Mouse (Mus musculus) stomach, postnatal 0 days (tissue): ENCODE measurements around the gene Gm5617. TPM values are rescaled to one million over a fixed set of nuclear protein-coding genes. Genes with fewer than 3 reads are reported as not detected.
A peak's percentile ranks its signal among the peaks of the same experiment; 100 is the strongest.

Source experiments
- ATAC-seq: fragments of 200-750 bp; cut with Nextera tagmentation; 2 replicates; pipeline ENCODE4 v1.8.0; 2017; ENCODE audit not compliant: low FRiP score, low TSS enrichment
- DNase-seq: peaks from one replicate; pipeline ENCODE4 v3.0.0-alpha.2; 2016; ENCODE audit warnings: low spot score
- H3K27ac ChIP-seq: fragments of 300-500 bp; sonication (generic); replicated peaks from 2 replicates; pipeline ENCODE4 v1.5.1; 2014; ENCODE audit warnings: mild to moderate bottlenecking, control low read depth
- H3K27me3 ChIP-seq: fragments of 300-500 bp; sonication (generic); 2 replicates; pipeline ENCODE4 v1.6.1; 2014; ENCODE audit warnings: low read length; ENCODE audit not compliant: control insufficient read depth, insufficient read depth
- H3K36me3 ChIP-seq: fragments of 300-500 bp; sonication (generic); 2 replicates; pipeline ENCODE4 v1.6.1; 2014; ENCODE audit warnings: low read length, mixed read lengths; ENCODE audit not compliant: control insufficient read depth, insufficient read depth
- H3K4me1 ChIP-seq: fragments of 300-500 bp; sonication (generic); replicated peaks from 2 replicates; pipeline ENCODE4 v1.6.1; 2014; ENCODE audit warnings: antibody characterized with exemption; ENCODE audit not compliant: control insufficient read depth, insufficient read depth
- H3K4me2 ChIP-seq: fragments of 300-500 bp; sonication (generic); replicated peaks from 2 replicates; pipeline ENCODE4 v1.6.1; 2014; ENCODE audit warnings: low read depth, mild to moderate bottlenecking, control low read depth, moderate library complexity
- H3K4me3 ChIP-seq: fragments of 300-500 bp; sonication (generic); 2 replicates; pipeline ENCODE4 v1.5.1; 2014; ENCODE audit warnings: low read depth, low read length, control low read depth
- H3K9ac ChIP-seq: fragments of 300-500 bp; sonication (generic); 2 replicates; pipeline ENCODE4 v1.6.1; 2014; ENCODE audit warnings: mild to moderate bottlenecking, low read length, control low read depth, mixed read lengths
- H3K9me3 ChIP-seq: fragments of 300-500 bp; sonication (generic); 2 replicates; pipeline ENCODE4 v1.6.1; 2016; ENCODE audit warnings: low read length; ENCODE audit not compliant: control insufficient read depth
- CTCF ChIP-seq: IDR thresholded peaks from 2 replicates; pipeline ENCODE4 v1.5.1; 2016; ENCODE audit warnings: antibody characterized with exemption, low read depth, mild to moderate bottlenecking, moderate library complexity
- EP300 ChIP-seq: optimal IDR thresholded peaks from 2 replicates; pipeline ENCODE3; 2016; ENCODE audit warnings: antibody characterized with exemption
- WGBS: fragments of 180-500 bp; shearing (Covaris S2); extraction: QIAGEN DNeasy Blood & Tissue Kit; methylation state at CpG from one replicate; pipeline ENCODE4 v1.1.7; 2014; 5-methylcytosine and 5-hydroxymethylcytosine counted together
- polyA plus RNA-seq: library from polyadenylated mRNA; unstranded; fragments of >200 nt; fragmentation: Nextera tagmentation; extraction: Ambion mirVana; gene quantifications from 2 replicates; pipeline ENCODE4 v1.2.1, GENCODE M21; 2015

Gm5617 gene
- 49.6 and 50.4 TPM in 2 replicates for polyA plus RNA-seq

DNA sequence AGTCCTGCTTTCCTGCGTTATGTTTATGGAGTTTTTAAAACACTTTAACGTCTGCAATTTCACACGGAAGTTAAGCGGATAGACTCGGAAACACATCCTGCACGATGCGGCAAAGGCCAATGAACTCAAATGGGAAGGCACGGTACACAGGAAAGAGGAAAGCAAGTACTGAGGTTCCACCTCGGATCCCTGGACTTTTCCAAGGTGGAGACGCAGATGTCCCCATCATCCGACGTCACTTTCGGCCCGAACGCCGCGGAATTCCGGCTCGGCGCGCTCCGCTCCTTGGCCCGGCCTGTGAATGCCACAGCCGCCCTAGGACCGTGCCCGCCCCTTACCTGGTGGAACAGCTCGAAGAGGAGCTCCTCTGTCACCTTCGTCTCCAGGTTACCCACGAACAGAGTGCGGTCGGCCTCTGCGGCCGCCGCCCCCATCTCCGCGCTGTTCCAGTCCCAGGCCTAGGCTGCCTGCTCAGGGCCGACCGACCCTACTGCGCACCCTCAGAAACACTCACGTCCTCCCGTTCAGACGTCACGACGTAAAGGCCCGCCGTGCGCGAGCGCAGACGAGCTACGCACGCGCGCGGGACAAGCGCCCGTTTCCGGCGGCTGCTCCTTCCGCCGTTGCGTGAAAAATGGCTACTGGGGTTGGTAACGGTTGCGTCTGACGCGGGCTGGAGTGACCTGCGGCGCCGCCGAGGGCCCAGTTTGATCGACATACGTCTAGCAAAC is at the start of gene Gm5617, which contains the start of gene Rbm7:
Gene Gm5617 (plus strand): TSS at position 626 of the 731 bp plus-strand sequence.
Gene Rbm7 (minus strand): TSS at position 483 of the 731 bp plus-strand sequence.
- Histone ChIP-seq H3K27me3 (no peaks in the 10 kb centered on the region), H3K36me3 (peaks cover 17% of the 10 kb centered on the region), H3K4me2 (peak within 1 kb of the TSS; percentile 80), H3K27ac (peak within 1 kb of the TSS; percentile 91), H3K9ac (peak within 1 kb of the TSS; percentile 94), H3K9me3 (no peaks in the 10 kb centered on the region), H3K4me1 (0 out of 2 replicates have a peak, but pooled peaks cover 3% of the 10 kb centered on the region), H3K4me3 (peak within 1 kb of the TSS; percentile 93)
- under 1% methylated on average over 72 of the region's 72 CpGs for WGBS
- DNase-seq, result peak; percentile 95
- TF ChIP-seq CTCF (no peak), EP300 (no peak)
- ATAC-seq, result peak; percentile 100

DNA sequence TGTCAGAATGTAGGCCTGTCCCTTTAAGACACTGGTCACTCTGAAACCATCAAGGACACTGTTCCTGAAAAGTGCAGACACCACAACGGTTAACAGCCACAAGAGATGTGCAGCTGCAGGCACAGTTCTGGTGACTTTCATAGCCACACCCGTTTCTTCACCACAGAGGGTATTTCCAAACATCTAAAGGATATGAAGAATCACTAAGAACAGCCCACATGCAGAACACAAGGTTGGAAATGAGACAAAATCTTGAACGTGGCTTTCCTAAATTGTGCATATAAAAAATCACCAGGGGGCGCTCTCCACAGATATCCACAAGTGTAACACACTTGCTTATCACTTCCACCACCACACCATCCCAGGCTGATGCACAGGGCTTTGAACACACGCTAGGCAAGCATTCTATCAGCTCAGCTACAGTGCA is 47.4 kb upstream of the Gm5617 start:
- no peaks in the 10 kb centered on the region for H3K9me3 ChIP-seq
- no peaks in the 10 kb centered on the region for H3K36me3 ChIP-seq
- no peak overlapping the region for H3K9ac ChIP-seq
- TF ChIP-seq CTCF (peak; percentile 76), EP300 (no peak)
- H3K4me3 ChIP-seq, result no peak overlapping the region
- H3K4me1 ChIP-seq, result no peaks in the 10 kb centered on the region
- DNase-seq (no peak), ATAC-seq (no peak)
- no peak overlapping the region for H3K27ac ChIP-seq
- H3K4me2 ChIP-seq, result no peak overlapping the region
- H3K27me3 ChIP-seq, result no peaks in the 10 kb centered on the region
- 32% methylated on average over 5 of the region's 5 CpGs for whole genome bisulfite sequencing

DNA sequence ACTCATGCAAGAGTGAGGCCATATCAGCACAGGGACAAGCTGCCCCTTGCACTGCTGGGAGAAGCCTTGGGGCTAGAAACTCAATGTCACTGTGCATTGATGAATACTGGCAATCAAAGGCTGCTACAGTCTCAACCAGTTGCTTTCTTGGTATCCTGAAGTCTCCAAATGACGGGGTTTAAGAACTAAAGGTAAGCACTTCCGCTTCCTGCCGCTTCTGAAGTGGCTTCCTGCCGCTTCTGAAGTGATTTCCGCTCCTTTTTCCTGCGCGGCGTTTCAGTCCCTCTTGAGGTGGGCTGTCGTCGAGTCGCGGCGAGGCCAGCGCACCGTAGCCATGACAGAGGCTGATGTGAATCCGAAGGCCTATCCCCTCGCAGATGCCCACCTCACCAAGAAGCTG is 45.2 kb upstream of the Gm5617 start:
- TF ChIP-seq EP300 (no peak), CTCF (no peak)
- no peak overlapping the region for H3K4me3 ChIP-seq
- H3K9ac ChIP-seq, result no peak overlapping the region
- H3K4me1 ChIP-seq, result no peaks in the 10 kb centered on the region
- H3K9me3 ChIP-seq, result no peaks in the 10 kb centered on the region
- no peaks in the 10 kb centered on the region for H3K36me3 ChIP-seq
- no peak overlapping the region for H3K4me2 ChIP-seq
- H3K27ac ChIP-seq, result no peak overlapping the region
- DNase-seq (no peak), ATAC-seq (no peak)
- no peaks in the 10 kb centered on the region for H3K27me3 ChIP-seq
- WGBS, result 87% methylated on average over 17 of the region's 17 CpGs

DNA sequence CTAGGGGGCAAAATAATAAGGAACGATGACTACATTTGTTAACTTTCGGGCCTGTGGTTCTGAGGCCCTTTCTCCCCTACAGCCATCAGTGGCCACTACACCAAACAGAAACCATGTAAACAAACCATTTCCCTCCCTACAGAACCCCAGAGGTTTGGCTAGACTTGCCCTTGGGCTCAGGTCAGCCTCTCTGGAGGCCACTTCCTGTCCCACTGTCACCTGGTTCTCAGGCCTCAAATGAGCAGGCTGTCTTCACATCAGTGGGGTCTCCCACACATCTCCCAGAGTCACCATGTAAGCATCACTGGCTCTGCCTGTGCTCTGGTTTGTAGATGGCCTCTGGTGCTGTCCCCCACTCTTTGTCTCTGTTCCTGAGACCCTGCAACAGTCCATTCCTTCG is 39.3 kb upstream of the Gm5617 start:
- 85% methylated on average over 3 of the region's 3 CpGs for WGBS
- DNase-seq (no peak), ATAC-seq (no peak)

DNA sequence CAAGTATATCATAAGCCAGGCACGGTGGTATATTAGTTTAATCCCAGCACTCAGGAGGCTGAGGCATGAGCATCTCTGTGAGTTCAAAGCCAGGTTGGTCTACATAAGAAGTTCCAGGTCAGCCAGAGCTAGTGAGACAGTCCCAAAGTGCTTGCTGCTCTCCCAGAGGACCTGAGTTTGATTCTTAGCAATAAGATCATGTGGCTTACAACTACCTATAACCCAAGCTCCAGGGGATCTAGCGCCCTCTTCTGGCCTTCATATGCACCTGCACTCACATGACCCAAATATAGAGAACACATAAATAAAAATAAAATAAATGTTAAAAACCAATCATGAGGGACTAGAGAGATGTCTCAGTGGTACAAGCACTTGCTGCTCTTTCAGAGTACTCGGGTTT is 36.4 kb upstream of the Gm5617 start:
- DNase-seq, result no peak
- H3K27me3 ChIP-seq, result no peaks in the 10 kb centered on the region

More for the DNA sequence above, 39.3 kb upstream of the Gm5617 start:
- no peaks in the 10 kb centered on the region for H3K27me3 ChIP-seq
- no peak overlapping the region for H3K9ac ChIP-seq
- H3K36me3 ChIP-seq, result no peaks in the 10 kb centered on the region
- no peak overlapping the region for H3K27ac ChIP-seq
- TF ChIP-seq EP300 (no peak), CTCF (no peak)
- no peak overlapping the region for H3K4me2 ChIP-seq
- no peaks in the 10 kb centered on the region for H3K4me1 ChIP-seq
- H3K9me3 ChIP-seq, result no peaks in the 10 kb centered on the region
- H3K4me3 ChIP-seq, result no peak overlapping the region

DNA sequence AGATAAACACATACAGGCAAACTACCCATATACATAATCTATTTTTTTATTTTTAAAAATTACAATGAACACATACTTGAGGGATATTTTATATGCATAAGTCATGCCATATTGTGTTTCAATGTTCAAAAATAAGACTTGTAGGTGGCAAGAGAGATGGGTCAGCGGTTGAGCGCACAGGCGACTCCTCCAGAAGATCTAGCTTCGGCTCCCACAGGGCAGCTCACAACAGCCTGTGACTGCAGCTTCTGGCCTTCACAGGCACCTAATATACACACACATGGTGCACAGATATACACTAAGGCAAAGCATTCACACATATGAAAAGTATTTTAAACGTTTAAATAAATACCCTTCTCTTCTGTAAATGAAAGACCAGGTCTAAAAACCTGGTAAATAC is 35.9 kb upstream of the Gm5617 start:
- H3K27me3 ChIP-seq, result no peaks in the 10 kb centered on the region
- no peak overlapping the region for H3K4me2 ChIP-seq
- no peak overlapping the region for H3K27ac ChIP-seq
- ATAC-seq (no peak), DNase-seq (no peak)
- TF ChIP-seq EP300 (no peak), CTCF (no peak)
- no peaks in the 10 kb centered on the region for H3K4me1 ChIP-seq
- H3K9me3 ChIP-seq, result no peaks in the 10 kb centered on the region
- no peak overlapping the region for H3K4me3 ChIP-seq
- 87% methylated on average over 5 of the region's 5 CpGs for WGBS
- no peaks in the 10 kb centered on the region for H3K36me3 ChIP-seq
- H3K9ac ChIP-seq, result no peak overlapping the region

More for the DNA sequence above, 36.4 kb upstream of the Gm5617 start:
- no peaks in the 10 kb centered on the region for H3K4me1 ChIP-seq
- no peak for TF ChIP-seq EP300
- peak; percentile 47 for TF ChIP-seq CTCF
- no peaks in the 10 kb centered on the region for H3K9me3 ChIP-seq
- ATAC-seq, result no peak
- H3K4me3 ChIP-seq, result no peak overlapping the region
- H3K4me2 ChIP-seq, result no peak overlapping the region
- H3K9ac ChIP-seq, result no peak overlapping the region
- WGBS, result 70% methylated on average over 3 of the region's 3 CpGs
- no peaks in the 10 kb centered on the region for H3K36me3 ChIP-seq
- H3K27ac ChIP-seq, result no peak overlapping the region
